Mouse (Mus musculus) olfactory bulb, adult 2 months (tissue): Measurements from ENCODE around the gene Zfp839. TPM values are rescaled to one million over a fixed set of nuclear protein-coding genes. Genes with fewer than 3 reads are reported as not detected.
"Not testable (repeated sequence)": the region's sequence is repeated elsewhere in the genome, so short reads cannot be mapped to it uniquely, and the experiment has no call there.

ENCODE experiments used
- H3K27ac ChIP-seq: fragments of 200-500 bp; 2 replicates; pipeline ENCODE4 v1.5.1; 2012; ENCODE audit warnings: low read depth, low read length; ENCODE audit not compliant: insufficient read depth
- H3K4me1 ChIP-seq: fragments of 200-500 bp; 2 replicates; pipeline ENCODE4 v1.6.1; 2012; ENCODE audit warnings: low read length; ENCODE audit not compliant: control insufficient read depth, insufficient read depth
- H3K4me3 ChIP-seq: fragments of 200-500 bp; 2 replicates; pipeline ENCODE4 v1.5.1; 2012; ENCODE audit warnings: mild to moderate bottlenecking, low read depth, low read length, moderate library complexity; ENCODE audit not compliant: insufficient read depth
- CTCF ChIP-seq: fragments of 200-500 bp; IDR thresholded peaks from 2 replicates; pipeline ENCODE4 v1.5.1; 2012; ENCODE audit warnings: low read depth, mild to moderate bottlenecking, low read length, moderate library complexity; ENCODE audit not compliant: insufficient read depth
- POLR2A ChIP-seq: fragments of 200-500 bp; IDR thresholded peaks from 2 replicates; pipeline ENCODE4 v1.6.1; 2012; ENCODE audit warnings: mild to moderate bottlenecking, low read depth, low read length, moderate library complexity; ENCODE audit not compliant: insufficient read depth
- WGBS: fragments of 180-500 bp; shearing (Covaris S2); methylation state at CpG from one replicate; pipeline ENCODE4 v1.1.7; 2018; 5-methylcytosine and 5-hydroxymethylcytosine counted together
- polyA plus RNA-seq: library from polyadenylated mRNA; stranded (reverse); fragments of >200 nt; gene quantifications from 2 replicates; pipeline ENCODE4 v1.2.4, GENCODE M21; 2012; ENCODE audit warnings: low replicate concordance; ENCODE audit not compliant: missing spikeins, insufficient read depth, insufficient read length

Zfp839 gene
- polyA plus RNA-seq, 1 experiment, result not detected

DNA sequence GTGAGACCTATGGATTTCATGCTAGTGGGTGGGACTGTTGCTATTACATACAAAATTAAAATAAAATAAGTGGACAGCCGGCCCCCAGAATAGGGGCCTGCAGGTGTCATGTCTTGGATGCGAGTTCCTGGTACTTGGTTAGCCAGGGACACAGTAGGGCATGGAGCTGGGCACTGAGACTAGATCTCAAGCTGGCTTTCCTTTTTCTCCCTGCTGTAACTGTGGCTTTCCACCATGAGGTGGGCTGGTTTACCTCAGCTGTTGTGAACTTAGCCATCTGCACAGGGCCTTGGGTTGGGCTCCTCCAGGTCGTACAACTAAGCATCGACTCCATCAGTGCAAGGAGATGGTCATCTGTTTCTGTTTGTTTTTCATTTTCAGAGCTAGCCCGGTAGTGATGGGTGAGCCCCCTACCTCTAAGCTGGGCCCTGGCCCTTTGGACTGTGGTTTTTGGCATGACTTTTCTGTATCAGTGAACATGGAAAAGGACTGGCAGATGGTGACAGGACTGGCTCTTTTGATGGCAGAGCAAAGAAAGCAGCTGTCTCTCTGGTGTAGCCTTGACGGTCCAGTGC, 3.8 kb upstream of the Zfp839 start:
- H3K4me1 ChIP-seq, result peaks cover 26% of the 10 kb centered on the region
- no peak overlapping the region for H3K27ac ChIP-seq
- TF ChIP-seq CTCF, result no peak
- 80% methylated on average over 6 of the region's 6 CpGs for WGBS
- no peak overlapping the region for H3K4me3 ChIP-seq

- TF ChIP-seq CTCF (no peak), POLR2A (no peak)
- Histone ChIP-seq H3K27ac (no peak overlapping the region), H3K4me1 (peaks cover 11% of the 10 kb centered on the region), H3K4me3 (peak overlapping the region; percentile 92)
- WGBS, result 14% methylated on average over 9 of the region's 9 CpGs
Observed at GRCm38 (mm10) chr12:110850929-110851256, 840 bp downstream of the Zfp839 start.

DNA sequence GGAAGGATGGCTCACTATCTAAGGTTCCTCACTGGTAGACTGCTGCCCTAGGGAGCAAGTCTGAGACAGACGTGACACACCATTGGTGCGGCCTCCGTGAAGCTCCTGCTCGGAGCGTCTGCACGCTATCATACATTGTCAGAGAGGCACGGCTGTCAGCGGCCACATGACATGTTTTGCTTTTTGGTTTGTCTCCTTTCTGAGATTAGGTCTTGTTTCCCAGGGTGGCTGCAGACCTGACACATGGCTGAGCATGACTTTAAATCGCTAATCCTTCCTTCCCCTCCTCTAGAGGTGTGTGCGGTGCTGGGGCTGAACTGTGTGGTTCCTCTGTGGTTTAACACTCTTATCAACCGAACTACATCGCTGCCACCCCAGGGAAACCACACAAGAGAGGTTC, 1.4 kb downstream of the Zfp839 start:
- peaks cover 10% of the 10 kb centered on the region for H3K4me1 ChIP-seq
- WGBS, result 84% methylated on average over 12 of the region's 12 CpGs
- no peak overlapping the region for H3K4me3 ChIP-seq
- TF ChIP-seq POLR2A (no peak), CTCF (no peak)
- no peak overlapping the region for H3K27ac ChIP-seq

DNA sequence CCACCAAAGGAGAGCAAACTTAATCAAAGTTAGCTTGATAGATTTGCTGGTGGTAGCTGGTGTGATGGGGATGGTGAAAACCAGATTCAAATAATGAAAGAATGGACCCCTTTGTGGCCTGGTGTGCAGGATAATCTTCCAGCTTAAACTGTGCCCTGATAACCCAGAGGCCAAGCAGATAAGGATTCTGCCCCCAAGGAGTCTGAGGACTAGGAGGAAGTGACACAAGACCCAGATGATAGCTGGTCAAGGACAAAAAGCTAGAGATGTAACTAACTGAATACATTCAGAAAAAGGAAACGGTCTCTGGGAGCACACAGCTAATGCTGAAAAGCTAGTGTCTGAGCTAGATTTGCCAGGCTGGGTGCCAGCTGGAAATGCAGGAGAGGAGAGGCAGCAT, 1.9 kb downstream of the Zfp839 start:
- Histone ChIP-seq H3K4me3 (no peak overlapping the region), H3K4me1 (peaks cover 10% of the 10 kb centered on the region), H3K27ac (no peak overlapping the region)
- WGBS, result 82% methylated on average over 1 of the region's 1 CpGs
- TF ChIP-seq CTCF (no peak), POLR2A (no peak)

DNA sequence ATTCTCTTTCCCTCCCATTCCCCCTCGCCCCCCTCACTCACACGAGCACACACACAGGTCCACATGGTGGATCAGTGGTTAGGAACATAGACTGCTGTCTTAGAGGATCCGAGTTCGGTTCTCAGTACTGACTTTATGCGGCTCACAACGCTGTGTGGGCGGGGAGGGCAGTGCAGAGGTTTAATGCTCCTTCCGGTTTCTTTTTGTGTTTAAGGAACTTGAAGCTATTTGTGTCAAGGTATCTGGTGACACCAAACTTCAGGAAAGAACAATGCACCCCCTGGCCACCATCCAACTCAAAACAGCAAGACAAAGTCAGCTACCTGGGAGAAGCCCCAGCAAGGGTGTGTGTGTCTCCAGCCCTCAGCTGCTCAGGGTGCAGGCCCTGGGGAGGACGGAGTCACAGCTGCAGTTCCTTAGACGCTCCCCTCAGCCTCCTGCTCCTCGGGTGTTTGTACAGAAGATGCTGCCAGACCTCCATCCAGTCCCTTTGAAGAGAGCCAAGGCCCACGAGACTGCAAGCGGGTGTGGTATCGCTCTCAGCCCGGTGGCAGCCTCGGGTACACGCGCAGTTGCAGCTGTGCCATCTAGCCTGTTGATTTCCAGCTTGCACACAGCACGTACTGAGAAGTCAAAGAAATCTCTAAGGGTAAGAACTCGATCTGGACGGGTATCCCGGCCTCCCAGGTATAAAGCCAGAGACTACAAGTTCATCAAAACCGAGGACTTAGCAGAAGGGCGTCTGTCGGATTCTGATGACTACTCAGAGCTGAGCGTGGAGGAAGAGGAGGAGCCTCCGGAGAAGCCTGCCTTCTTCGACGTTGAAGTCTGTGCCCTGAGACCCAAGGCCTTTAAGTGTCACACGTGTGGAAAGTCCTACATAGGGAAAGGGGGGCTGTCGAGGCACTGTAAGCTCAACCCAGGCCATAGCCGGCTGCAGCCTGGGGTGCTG, 5.0 kb downstream of the Zfp839 start:
- H3K4me3 ChIP-seq, result no peak overlapping the region
- TF ChIP-seq CTCF, result no peak
- TF ChIP-seq POLR2A, result peak; percentile 8; the same call in 1 of the 2 replicates
- peaks cover 10% of the 10 kb centered on the region for H3K4me1 ChIP-seq
- 81% methylated on average over 32 of the region's 32 CpGs for WGBS
- H3K27ac ChIP-seq, result no peak overlapping the region

GRCm38 (mm10) chr12:110857196-110857595, 7.1 kb downstream of the Zfp839 start:
- WGBS, result 90% methylated on average over 7 of the region's 7 CpGs
- no peak overlapping the region for H3K4me3 ChIP-seq
- peaks cover 9% of the 10 kb centered on the region for H3K4me1 ChIP-seq
- H3K27ac ChIP-seq, result no peak overlapping the region
- TF ChIP-seq POLR2A (no peak), CTCF (no peak)

- peaks cover 12% of the 10 kb centered on the region for H3K4me1 ChIP-seq
- 98% methylated on average over 15 of the region's 15 CpGs for WGBS
- H3K4me3 ChIP-seq, H3K27ac ChIP-seq: not testable (repeated sequence)
Observed at GRCm38 (mm10) chr12:110858681-110859080, 8.6 kb downstream of the Zfp839 start.

- no peak overlapping the region for H3K4me3 ChIP-seq
- H3K4me1 ChIP-seq, result peaks cover 13% of the 10 kb centered on the region
- TF ChIP-seq POLR2A (no peak), CTCF (no peak)
Observed at GRCm38 (mm10) chr12:110860293-110860692, 10.2 kb downstream of the Zfp839 start.

GRCm38 (mm10) chr12:110861256-110861655, 11.2 kb downstream of the Zfp839 start:
- no peak overlapping the region for H3K27ac ChIP-seq
- WGBS, result 55% methylated on average over 7 of the region's 7 CpGs
- no peak overlapping the region for H3K4me3 ChIP-seq
- no peak for TF ChIP-seq CTCF
- TF ChIP-seq POLR2A, result no peak
- peaks cover 22% of the 10 kb centered on the region for H3K4me1 ChIP-seq

More at GRCm38 (mm10) chr12:110860293-110860692, 10.2 kb downstream of the Zfp839 start:
- no peak overlapping the region for H3K27ac ChIP-seq
